In the genomic region with DNA sequence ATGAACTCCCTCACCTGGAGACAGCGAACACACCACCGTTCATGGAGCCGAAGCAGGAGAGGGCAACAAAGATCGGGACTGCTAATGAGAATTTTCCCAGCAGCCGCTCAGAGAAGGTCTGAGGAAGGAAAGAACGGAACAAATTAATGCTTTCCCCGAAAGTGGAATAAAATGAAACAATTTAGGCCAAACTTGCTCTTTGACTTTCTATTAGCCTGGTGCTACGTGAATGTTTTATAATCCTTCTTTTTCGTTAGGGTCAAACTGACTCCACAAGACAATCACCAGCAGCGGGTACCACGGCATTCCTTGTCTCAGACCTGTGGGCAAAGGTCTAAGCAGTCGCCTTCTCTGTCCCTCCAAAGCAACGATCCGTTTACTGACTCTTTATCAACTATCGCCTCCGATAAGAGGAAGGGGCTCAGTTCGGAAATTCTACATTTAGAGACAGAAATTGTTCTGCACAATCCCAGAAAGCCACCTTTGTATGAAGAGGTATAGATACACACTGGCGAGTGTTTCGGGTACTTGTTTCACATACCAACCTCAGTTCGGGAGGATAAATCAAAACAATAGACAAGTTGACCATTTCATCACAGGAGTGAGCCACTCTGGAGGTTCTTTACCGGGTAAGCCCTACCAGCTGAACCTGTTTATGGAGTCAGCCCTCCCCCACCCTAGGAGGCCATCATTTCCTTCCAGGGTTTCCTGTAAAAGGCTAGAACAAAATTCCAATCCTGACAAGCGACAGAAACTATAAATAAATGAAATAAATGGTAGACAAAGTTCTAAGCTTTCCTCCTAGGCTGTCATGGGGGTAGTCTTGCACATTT, we compare ENCODE assay signal across 8 mouse cellular contexts.
DNase-seq lines count a peak whose midpoint lies in the region; ATAC-seq and TF ChIP-seq lines count a peak whose summit lies in the region.

No protein-coding gene starts in this region.

- H3K9ac ChIP-seq in heart, embryonic 12.5 days: no peak overlapping the region; the same call in 1 of the 2 replicates
- peak overlapping the region; percentile 38; the same call in 1 of the 2 replicates for H3K9ac ChIP-seq in forebrain, embryonic 13.5 days
- no peak overlapping the region; the same call in 1 of the 2 replicates for H3K9ac ChIP-seq in stomach, postnatal 0 days (ENCODE audit: low read length)

- H3K27ac ChIP-seq in heart, embryonic 12.5 days (ENCODE audit: poor library complexity, severe bottlenecking): no peak overlapping the region
- H3K27ac ChIP-seq in forebrain, embryonic 13.5 days: no peak overlapping the region
- H3K27ac ChIP-seq in stomach, postnatal 0 days (replicated peaks): no peak overlapping the region; the same call in 1 of the 2 replicates

- WGBS in heart, embryonic 12.5 days: 25% methylated on average over 22 of the region's 22 CpGs
- 27% methylated on average over 22 of the region's 22 CpGs for WGBS in forebrain, embryonic 13.5 days
- WGBS in stomach, postnatal 0 days: 12% methylated on average over 22 of the region's 22 CpGs

- DNase-seq in heart, adult 8-10 months (ENCODE audit: low spot score): no peak
- DNase-seq in kidney, adult 9 months: peak; percentile 23
- peak; percentile 14 for DNase-seq in lung, postnatal 36 days
- peak; percentile 37 for DNase-seq in stomach, postnatal 0 days (ENCODE audit: low spot score)
- no peak for DNase-seq in spleen, adult 18-20 months

- no peaks in the 10 kb centered on the region for H3K4me1 ChIP-seq in heart, embryonic 12.5 days (replicated peaks)
- H3K4me1 ChIP-seq in forebrain, embryonic 13.5 days: peaks cover 17% of the 10 kb centered on the region
- H3K4me1 ChIP-seq in stomach, postnatal 0 days (replicated peaks; ENCODE audit: control insufficient read depth, insufficient read depth): no peaks in the 10 kb centered on the region

- ATAC-seq in heart, embryonic 12.5 days (ENCODE audit: insufficient number of reproducible peaks, low FRiP score): peak; percentile 74; the same call in 1 of the 2 replicates
- ATAC-seq in forebrain, embryonic 13.5 days: peak; percentile 56
- peak; percentile 73 for ATAC-seq in stomach, postnatal 0 days (ENCODE audit: low FRiP score, low TSS enrichment)
- ATAC-seq in cerebellum, adult (ENCODE audit: insufficient number of reproducible peaks, low FRiP score, low TSS enrichment): no peak

- no peaks in the 10 kb centered on the region for H3K36me3 ChIP-seq in heart, embryonic 12.5 days
- no peaks in the 10 kb centered on the region for H3K36me3 ChIP-seq in forebrain, embryonic 13.5 days (ENCODE audit: poor library complexity, severe bottlenecking)
- H3K36me3 ChIP-seq in stomach, postnatal 0 days (ENCODE audit: control insufficient read depth, insufficient read depth, low read length): no peaks in the 10 kb centered on the region

- H3K4me3 ChIP-seq in heart, embryonic 12.5 days: peak overlapping the region; percentile 46
- peak overlapping the region; percentile 38 for H3K4me3 ChIP-seq in forebrain, embryonic 13.5 days
- H3K4me3 ChIP-seq in stomach, postnatal 0 days (ENCODE audit: low read depth, low read length): peak overlapping the region; percentile 39

- TF ChIP-seq CTCF in stomach, postnatal 0 days (IDR thresholded peaks at IDR 0.05; ENCODE audit: low read depth): no peak

- no peaks in the 10 kb centered on the region for H3K9me3 ChIP-seq in heart, embryonic 12.5 days (replicated peaks)
- no peaks in the 10 kb centered on the region for H3K9me3 ChIP-seq in forebrain, embryonic 13.5 days (replicated peaks)
- no peaks in the 10 kb centered on the region for H3K9me3 ChIP-seq in stomach, postnatal 0 days (ENCODE audit: control insufficient read depth, low read length)

- H3K27me3 ChIP-seq in heart, embryonic 12.5 days (replicated peaks): no peaks in the 10 kb centered on the region
- no peaks in the 10 kb centered on the region for H3K27me3 ChIP-seq in forebrain, embryonic 13.5 days
- no peaks in the 10 kb centered on the region for H3K27me3 ChIP-seq in stomach, postnatal 0 days (ENCODE audit: control insufficient read depth, insufficient read depth, low read length)

- H3K4me2 ChIP-seq in heart, embryonic 12.5 days: peak overlapping the region; percentile 62
- peak overlapping the region; percentile 56 for H3K4me2 ChIP-seq in forebrain, embryonic 13.5 days
- peak overlapping the region; percentile 52 for H3K4me2 ChIP-seq in stomach, postnatal 0 days (replicated peaks; ENCODE audit: low read depth)

- TF ChIP-seq EP300 in stomach, postnatal 0 days (optimal IDR thresholded peaks at IDR 0.05): no peak

Comparison
In these comparisons a context has a peak if more than half of its experiments do, and no peak if none do; other contexts are left out.
1. DNase-seq: peak in kidney, adult 9 months (single experiment), lung, postnatal 36 days (single experiment) and stomach, postnatal 0 days (single experiment); none in heart, adult 8-10 months (single experiment) and spleen, adult 18-20 months (0 of 2).
2. Peak in every context shown above with its lines, with median percentiles within 50 percentile points of each other: H3K4me2 ChIP-seq and H3K4me3 ChIP-seq.